Mouse (Mus musculus) left cerebral cortex, postnatal 10 days (tissue): ENCODE measurements around the gene Rnf26. TPM values are rescaled to one million over a fixed set of nuclear protein-coding genes. Genes with fewer than 3 reads are reported as not detected.
A peak's percentile ranks its signal among the peaks of the same experiment; 100 is the strongest.

Experiments
- DNase-seq, 2 experiments: peaks; one replicate each; pipeline ENCODE4 v3.0.0; 2021 to 2022; ENCODE audit warnings: low spot score in 2 of 2, mixed read lengths in 1 of 2; ENCODE audit errors: extremely low spot score in 1 of 2
- intact Hi-C: fragments of 180-260 bp; cut with DNase I; formaldehyde crosslinking; loops from one replicate; pipeline ENCODE4 v1.15.1; 2025
- total RNA-seq, 2 experiments: library from RNA; stranded (reverse); gene quantifications; 2 replicates each; pipeline ENCODE4 v1.2.3; 2021

Gene Rnf26
- total RNA-seq, 2 experiments from 2014 or later, result 30.1 to 33.4 TPM

DNA sequence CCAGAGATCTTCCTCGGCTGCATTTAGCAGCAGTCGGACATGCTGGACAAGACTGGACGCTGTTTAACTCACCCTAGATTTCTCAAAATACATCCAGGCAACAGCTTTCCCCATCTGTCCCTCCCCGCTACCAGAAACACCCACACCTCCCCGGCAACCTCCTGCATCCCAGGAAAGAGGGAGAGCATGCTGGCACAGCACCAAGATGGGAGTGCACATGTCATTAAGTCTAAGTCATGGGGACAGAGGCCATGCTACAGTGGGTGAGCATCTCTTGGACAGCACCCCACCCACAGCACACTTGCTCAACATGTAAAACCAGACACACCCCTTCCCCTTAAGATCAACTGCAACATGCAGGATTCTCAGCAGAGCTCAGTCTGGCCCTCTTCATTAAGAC lies 32.4 kb downstream of the Rnf26 start:
- peak in 1 of 2 experiments; percentile 69 for DNase-seq
- intact Hi-C loops, result no loop called here

GRCm38 (mm10) chr9:44079997-44080780 lies 33.1 kb downstream of the Rnf26 start:
- DNase-seq, result no peak
- intact Hi-C loops, result no loop called here

DNA sequence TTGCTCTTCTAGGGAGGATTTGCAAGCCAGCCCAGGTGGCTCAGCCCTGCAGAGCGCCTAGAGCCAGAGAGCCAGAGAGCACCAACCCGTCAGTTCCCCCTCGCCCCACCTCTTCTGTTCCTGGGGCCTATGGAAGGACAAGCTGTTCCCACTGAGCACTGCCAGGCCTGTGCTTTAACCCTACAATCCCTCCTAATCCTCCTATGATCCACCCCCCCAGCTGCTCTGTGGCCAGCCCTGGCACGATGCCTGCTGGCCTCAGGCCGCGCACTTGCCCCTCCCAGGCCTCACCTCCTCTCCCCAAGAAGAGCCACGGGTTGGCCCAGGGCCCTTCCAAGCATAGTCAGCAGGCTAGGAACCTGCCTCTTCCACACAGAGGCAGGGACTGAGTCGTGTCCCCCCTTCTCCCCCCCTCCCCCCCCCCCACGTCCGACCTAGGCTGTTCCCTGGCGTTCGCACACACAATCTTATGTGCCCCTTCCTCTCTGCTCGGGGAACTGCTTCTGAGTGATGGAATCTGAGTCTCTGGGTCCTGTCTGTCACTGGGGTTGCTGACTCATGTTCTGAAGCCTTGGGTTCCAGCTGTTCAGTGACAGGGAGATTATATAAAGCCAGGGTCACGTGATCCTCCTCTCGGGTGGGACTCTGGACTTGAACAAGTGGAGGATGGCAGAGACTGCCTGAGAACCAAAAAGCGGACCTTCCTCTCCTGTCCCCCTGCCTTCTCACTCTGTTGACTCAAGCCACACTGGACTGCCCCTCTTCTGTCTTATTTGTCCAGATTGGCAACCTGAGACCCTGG lies 34.2 kb downstream of the Rnf26 start:
- DNase-seq, result peak; percentile 36 to 84
- intact Hi-C loops, result no loop called here

DNA sequence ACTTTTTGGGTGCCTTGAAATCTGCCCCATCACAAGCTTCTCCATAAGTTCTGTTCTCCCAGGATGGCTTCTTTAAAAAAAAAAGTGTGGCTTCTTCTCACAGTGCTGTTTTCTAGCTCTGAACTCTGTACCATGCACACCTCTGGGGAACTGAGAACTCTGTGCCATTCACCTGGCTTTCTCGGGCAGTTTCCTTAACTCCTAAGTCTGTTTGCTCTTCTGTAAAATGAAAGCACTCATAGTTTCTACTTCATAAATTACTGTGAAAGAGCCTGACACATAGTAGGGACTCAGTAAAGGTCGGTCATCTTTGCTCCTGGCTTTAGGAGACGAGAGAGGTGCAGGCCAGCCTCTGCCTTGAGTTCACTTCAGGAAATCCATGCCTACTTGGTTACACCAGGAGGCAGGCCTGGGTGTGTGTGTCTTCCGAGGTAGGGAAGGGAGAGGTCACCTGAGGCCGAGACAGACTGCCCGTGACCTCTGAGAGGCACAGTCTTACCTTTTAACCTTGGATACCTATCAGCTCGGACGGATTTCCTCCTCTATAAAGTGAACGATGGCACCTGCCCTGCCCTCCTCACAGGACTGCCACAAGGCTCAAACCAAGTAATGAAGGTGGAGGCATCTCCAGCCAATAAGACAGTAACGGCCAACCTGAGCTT lies 35.0 kb downstream of the Rnf26 start:
- intact Hi-C loops, result no loop called here
- DNase-seq, result no peak

DNA sequence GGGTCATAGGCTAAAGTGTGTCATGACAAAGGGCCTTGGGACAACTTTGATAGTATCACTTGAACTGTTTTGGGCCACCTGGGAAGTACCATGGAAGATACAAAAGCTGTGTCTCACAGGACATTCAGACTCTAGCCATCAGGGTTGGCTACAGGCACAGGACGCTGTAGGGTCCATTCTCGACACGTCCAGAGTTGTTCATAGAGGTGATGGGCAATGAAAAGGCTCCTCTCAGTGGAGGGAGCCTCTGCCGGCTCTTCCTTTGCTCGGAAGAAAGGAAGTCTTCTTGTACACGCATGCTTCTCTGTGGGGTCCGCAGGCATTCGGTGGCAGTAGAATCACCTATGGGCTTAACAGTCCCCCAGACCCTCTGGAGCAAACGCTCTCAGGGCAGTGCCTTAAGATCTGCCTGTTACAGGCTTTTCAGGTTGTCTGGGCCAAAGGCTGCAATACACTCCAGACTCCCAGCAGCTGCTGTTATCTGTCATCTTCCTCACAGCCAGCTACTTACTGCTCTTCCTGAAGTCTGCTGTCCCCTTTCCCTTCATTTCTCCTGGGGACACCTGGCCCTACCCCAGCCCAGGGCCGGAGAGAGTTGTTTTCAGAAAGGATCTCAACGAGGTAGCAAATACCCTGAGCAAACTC lies 35.9 kb downstream of the Rnf26 start:
- DNase-seq, result no peak
- intact Hi-C loops, result no loop called here

GRCm38 (mm10) chr9:44076764-44077120 lies 36.6 kb downstream of the Rnf26 start:
- intact Hi-C loops, result no loop called here
- peak in 1 of 2 experiments; percentile 68 for DNase-seq

- DNase-seq, result no peak
- intact Hi-C loops, result no loop called here
Observed at GRCm38 (mm10) chr9:44075996-44076763, 37.1 kb downstream of the Rnf26 start.

- DNase-seq, result no peak
- intact Hi-C loops, result no loop called here
Observed at GRCm38 (mm10) chr9:44075276-44075995, 37.9 kb downstream of the Rnf26 start.

DNA sequence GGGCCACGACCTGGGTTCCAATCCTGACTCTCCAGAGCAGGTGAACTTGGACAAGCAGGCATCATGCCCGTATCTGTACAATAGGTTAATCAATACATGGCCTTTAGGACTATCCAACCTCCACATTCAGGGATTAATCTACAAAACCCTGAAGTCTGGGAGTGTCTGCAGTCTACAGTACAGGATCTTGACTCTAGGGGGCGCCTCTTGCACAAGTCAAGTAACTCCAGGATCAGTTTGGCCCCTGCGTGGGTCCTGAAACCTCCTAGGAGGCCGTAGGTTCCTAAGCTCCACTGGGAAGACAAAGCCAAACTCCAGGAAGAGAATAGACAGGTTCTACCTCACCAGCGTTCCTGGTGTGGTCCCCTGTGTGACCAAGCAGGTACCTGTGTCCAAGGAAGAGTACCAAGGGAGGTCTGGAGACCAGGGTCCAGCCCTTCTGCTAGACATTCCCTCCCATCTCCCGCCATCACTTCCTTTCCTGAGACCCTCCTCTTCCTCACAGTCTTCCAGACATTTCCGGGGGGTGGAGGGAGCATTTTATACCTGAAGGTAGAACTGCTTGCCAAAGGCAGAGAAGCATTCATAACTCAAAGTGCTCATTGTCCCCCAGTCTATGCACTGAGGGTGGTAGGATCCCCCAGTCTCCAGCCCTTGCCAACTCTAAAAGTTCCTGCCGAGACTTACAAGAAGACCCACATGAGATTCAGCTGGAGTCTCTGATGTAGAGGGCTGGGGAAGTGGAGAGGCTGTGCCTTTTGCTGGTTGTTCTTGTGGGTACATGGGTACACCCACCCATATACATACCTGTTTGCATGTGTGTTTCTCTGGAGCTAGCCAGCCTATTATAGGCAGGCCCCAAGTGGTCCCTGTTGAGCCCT lies 38.7 kb downstream of the Rnf26 start:
- DNase-seq, result no peak
- intact Hi-C loops, result no loop called here

DNA sequence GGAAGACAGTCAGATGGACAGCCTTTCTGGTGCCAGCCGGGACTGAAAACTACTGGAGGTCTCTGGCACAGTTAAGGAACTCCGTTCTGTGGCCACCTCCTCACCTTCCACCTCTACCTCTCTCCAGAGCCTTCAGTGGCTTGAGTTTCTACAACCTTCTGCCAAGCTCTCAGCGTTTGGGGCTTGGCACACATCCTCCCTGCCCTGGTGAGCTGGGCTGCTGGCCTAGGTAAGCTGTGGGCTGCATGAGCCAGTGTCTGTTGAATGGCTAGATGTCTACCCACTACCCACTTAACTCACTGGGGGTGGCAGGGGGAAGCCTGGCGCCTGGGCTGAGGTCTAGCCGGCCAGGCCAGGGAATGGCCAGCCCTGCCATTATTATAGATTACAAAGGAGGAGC lies 40.2 kb downstream of the Rnf26 start:
- intact Hi-C loops, result no loop called here
- no peak for DNase-seq

GRCm38 (mm10) chr9:44072599-44072915 lies 40.8 kb downstream of the Rnf26 start:
- no peak for DNase-seq
- intact Hi-C loops, result no loop called here

DNA sequence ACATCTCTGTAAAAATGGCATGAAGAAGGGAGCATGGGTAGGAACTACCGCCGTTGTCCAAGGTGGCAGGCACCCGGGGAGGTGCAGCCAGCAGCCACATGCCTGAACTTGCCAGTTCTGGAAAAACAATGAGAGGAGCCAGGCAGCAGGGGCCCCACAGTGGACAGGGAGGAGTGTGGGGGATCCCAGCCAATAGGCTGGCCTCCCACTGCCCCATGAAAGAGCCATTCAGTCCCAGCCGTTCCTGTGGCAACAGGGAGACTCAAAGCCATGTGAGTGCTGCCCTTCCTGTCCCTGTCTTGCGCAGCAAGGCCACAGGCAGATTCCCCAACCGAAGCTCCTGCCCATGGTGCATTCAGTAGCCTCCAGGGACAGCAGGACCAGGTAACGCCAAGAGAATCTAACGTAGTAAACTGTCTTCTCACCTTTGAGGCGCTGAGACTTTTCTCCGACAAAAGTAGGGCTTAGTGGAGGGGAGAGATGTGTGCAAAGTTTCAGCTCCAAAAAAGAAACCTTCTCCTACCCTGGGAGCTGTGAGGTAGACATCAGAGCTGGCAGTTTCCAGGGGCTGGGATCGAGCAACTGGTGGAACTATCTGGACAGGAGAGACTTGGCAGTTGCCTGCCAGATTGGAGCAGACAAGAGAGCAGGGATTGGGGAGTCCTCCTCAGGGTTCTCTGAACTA lies 41.3 kb downstream of the Rnf26 start:
- DNase-seq, result no peak
- intact Hi-C loops, result no loop called here

DNA sequence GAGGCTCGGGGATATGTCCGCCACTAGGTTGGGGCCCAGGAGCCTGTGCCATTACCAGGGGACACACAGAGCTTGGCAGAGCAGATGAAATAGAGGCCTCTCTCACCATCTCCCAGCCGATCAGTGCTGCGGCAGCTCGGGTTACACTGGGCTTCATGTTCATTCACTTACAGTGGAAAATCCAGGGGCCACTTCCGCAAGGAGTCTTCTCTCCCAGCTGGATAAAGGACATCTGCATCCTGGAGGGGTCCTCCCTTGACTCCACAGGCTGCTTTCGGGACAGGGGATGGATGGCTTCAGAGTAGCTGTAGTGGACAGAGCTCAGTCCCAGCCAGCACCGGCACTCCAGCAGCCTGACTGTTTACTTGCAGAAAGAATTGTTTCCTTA lies 42.5 kb downstream of the Rnf26 start:
- DNase-seq, result no peak
- intact Hi-C loops, result no loop called here

GRCm38 (mm10) chr9:44070113-44070843 lies 43.0 kb downstream of the Rnf26 start:
- DNase-seq, result no peak

GRCm38 (mm10) chr9:44069252-44069651 lies 44.1 kb downstream of the Rnf26 start:
- intact Hi-C loops, result no loop called here
- no peak for DNase-seq

More at GRCm38 (mm10) chr9:44070113-44070843, 43.0 kb downstream of the Rnf26 start:
- intact Hi-C loops, result no loop called here

DNA sequence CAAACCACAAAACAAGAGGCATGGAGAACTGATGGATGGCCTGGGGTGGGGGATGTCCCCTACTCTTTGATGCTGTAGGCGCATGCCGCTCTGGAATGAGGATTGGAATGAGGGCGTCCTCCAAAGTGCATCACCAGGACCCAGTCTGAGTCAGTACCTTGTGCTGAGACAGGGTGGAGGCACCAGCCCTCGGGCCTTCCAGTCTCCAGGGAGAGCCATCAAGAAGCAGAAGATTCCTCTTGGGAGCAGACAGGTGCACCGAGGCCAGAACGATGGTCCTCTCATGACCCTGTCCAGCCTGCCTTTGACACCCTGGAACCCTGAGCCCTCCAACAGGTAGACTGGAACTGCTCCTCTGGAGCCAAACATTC lies 45.4 kb downstream of the Rnf26 start:
- no peak for DNase-seq
- intact Hi-C loops, result no loop called here
